Mouse (Mus musculus) frontal cortex, adult 2 months (tissue): ENCODE data around the gene Tmem205. TPM values are rescaled to one million over a fixed set of nuclear protein-coding genes. Genes with fewer than 3 reads are reported as not detected.

Experiments
- DNase-seq, 2 experiments: peaks; one replicate each; pipeline ENCODE4 v3.0.0; 2022; ENCODE audit warnings: low spot score in 1 of 2; ENCODE audit errors: extremely low spot score in 1 of 2
- polyA plus RNA-seq: library from polyadenylated mRNA; depleted of rRNA; stranded (reverse); fragments of >200 nt; gene quantifications from 2 replicates; pipeline ENCODE4 v1.2.3, GENCODE M21; 2012; rRNA removed

The Tmem205 gene
- polyA plus RNA-seq, 1 experiment: 53.8 TPM

DNA sequence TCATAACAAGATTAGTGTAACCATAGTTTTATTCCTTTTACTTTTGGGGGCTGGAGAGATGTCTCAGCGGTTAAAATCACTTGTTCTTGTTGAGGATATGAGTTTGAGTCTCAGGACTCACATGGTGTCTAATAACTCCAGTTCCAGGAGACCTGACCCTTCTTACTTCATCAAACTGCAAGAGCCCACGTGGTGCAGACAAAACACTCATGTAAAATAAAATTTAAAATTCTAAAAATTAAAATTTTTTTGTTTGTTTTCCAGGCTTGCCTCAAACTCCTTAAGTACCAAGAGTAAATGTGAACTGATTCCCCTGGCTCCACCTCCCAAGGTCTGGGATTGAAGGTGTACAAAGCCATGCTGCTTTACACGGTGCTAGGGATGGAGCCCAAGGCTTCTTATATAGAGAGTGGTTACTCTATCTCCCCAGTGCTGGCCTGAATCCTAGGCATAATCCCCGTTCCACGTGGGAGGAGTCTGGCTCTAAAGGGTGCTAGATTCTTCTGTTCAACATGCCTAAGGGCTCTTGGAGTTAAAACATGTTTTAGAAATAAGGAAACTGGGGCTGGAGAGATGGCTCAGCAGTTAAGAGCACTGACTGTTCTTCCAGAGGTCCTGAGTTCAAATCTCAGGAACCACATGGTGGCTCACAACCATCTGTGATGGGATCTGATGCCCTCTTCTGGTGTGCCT is 8.5 kb downstream of the Tmem205 start:
- peak in 1 of 2 experiments; percentile 49 for DNase-seq

GRCm38 (mm10) chr9:21918035-21918592 is 9.2 kb downstream of the Tmem205 start, which contains the start of gene Rab3d:
Rab3d (minus strand) TSS chr9:21918192.
- DNase-seq: peak; percentile 72 to 92

GRCm38 (mm10) chr9:21917493-21918034 is 9.8 kb downstream of the Tmem205 start:
- peak in 1 of 2 experiments; percentile 82 for DNase-seq

GRCm38 (mm10) chr9:21916851-21917492 is 10.4 kb downstream of the Tmem205 start:
- no peak for DNase-seq

DNA sequence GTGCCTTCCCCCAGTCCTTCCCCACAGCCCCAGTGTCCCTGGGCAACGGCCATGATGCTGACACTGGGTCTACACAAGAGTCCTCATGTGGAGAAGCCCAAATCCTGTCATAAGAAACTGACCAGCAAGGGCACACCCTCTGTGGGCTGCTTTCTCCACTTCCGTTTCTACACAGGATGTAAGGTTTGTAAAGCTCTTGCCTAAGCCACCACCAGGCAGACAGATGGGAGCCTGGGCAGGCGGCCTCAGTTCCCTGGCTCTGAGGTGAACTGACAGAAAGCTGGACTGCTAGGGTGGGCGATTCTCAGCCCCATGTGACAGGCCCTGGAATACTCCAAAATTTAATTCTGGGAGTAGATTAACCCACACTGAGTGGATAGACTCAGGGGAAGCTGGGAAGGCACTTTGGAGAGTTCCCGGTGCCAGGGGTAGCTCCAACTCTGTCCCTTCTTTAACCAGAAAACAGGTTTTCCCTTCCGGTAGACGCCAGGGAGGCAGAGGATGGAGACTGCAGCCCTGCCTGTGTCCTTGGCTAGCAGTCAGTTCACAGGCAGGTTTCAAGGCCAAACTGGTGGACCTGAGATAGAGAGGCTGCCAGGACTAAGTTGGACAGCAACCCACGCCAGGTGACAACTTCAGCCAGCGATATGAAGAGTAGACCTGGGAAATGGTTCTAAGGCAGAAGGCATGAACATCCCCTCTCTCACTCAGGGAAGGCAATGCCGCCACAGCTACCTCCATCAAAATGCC is 17.7 kb downstream of the Tmem205 start:
- DNase-seq: no peak

DNA sequence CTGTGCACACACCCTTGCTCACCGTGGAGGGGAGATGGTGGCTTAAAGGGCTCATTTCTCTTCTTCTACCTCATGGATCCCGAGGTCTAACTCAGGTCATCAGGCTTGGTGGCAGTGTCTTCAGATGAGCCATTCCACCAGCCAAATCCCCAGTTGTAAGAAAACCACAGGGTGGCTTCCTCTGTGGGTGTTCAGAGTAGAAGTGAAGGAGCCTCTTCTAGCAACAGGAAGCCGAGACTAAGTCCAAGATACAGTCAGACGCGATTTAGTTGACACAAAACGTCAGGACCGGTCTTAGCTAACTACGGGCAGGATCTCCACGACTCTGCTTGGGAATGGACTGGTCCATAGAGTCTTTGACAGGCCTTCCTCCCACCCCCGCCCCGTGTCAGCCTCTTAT is 19.1 kb downstream of the Tmem205 start:
- DNase-seq: no peak

GRCm38 (mm10) chr9:21904031-21904430 is 23.3 kb downstream of the Tmem205 start:
- no peak for DNase-seq

GRCm38 (mm10) chr9:21901223-21901820 is 26.0 kb downstream of the Tmem205 start:
- DNase-seq: peak; percentile 54 to 87

- no peak for DNase-seq
These were observed 38.1 kb downstream of the Tmem205 start for GRCm38 (mm10) chr9:21889229-21889628.

GRCm38 (mm10) chr9:21876601-21877000 is 50.8 kb downstream of the Tmem205 start:
- DNase-seq: no peak

- no peak for DNase-seq
These were observed 55.2 kb downstream of the Tmem205 start for GRCm38 (mm10) chr9:21872204-21872603.

Other genes starting within 250 kb of the Tmem205 start
- 13.4 and 14.4 TPM in 2 replicates for gene Ldlr, start 204.1 kb downstream of the Tmem205 start, polyA plus RNA-seq
- gene Spc24, start 167.3 kb downstream of the Tmem205 start, polyA plus RNA-seq: 3.3 and 3.8 TPM in 2 replicates
- gene Kank2, start 128.8 kb downstream of the Tmem205 start, polyA plus RNA-seq: 7.9 and 8.0 TPM in 2 replicates
- gene Angptl8, start 92.0 kb downstream of the Tmem205 start, polyA plus RNA-seq: not detected in 2 replicates
- gene Dock6, start 74.9 kb downstream of the Tmem205 start, polyA plus RNA-seq: 47.7 and 50.1 TPM in 2 replicates
- 10.9 and 13.6 TPM in 2 replicates for gene Rab3d, start 9.4 kb downstream of the Tmem205 start, polyA plus RNA-seq
- 18.3 and 26.9 TPM in 2 replicates for gene Ccdc159, start 85 bp downstream of the Tmem205 start, polyA plus RNA-seq
- gene Plppr2, start 9.5 kb upstream of the Tmem205 start, polyA plus RNA-seq: 182 and 192 TPM in 2 replicates
- 9.0 and 10.1 TPM in 2 replicates for gene Swsap1, start 28.2 kb upstream of the Tmem205 start, polyA plus RNA-seq
- 8.8 and 10.3 TPM in 2 replicates for gene Epor, start 36.0 kb upstream of the Tmem205 start, polyA plus RNA-seq
- 5.0 and 6.7 TPM in 2 replicates for gene Rgl3, start 61.9 kb upstream of the Tmem205 start, polyA plus RNA-seq
- 6.9 TPM in 2 replicates for gene Ccdc151, start 75.1 kb upstream of the Tmem205 start, polyA plus RNA-seq
- 106 and 112 TPM in 2 replicates for gene Prkcsh, start 75.2 kb upstream of the Tmem205 start, polyA plus RNA-seq
- gene Elavl3, start 124.5 kb upstream of the Tmem205 start, polyA plus RNA-seq: 143 and 155 TPM in 2 replicates
- gene Gm49318, start 143.7 kb upstream of the Tmem205 start, polyA plus RNA-seq: 0.54 TPM in 1 of 2 replicates, not detected in the other
- gene Zfp653, start 143.8 kb upstream of the Tmem205 start, polyA plus RNA-seq: 38.2 and 39.5 TPM in 2 replicates
- gene Ecsit, start 157.9 kb upstream of the Tmem205 start, polyA plus RNA-seq: 62.5 and 64.9 TPM in 2 replicates
- gene Cnn1, start 171.7 kb upstream of the Tmem205 start, polyA plus RNA-seq: 1.4 and 2.3 TPM in 2 replicates
- gene Elof1, start 189.6 kb upstream of the Tmem205 start, polyA plus RNA-seq: 107 and 121 TPM in 2 replicates
- 0.60 and 1.6 TPM in 2 replicates for gene Acp5, start 208.2 kb upstream of the Tmem205 start, polyA plus RNA-seq
- gene Pigyl, start 229.3 kb upstream of the Tmem205 start, polyA plus RNA-seq: 93.7 and 106 TPM in 2 replicates